Mouse (Mus musculus) cerebellum, postnatal 10 days (tissue): ENCODE measurements around the gene Cdiptos.
A peak's percentile ranks its signal among the peaks of the same experiment; 100 is the strongest.

ENCODE experiments used
- DNase-seq, 2 experiments: peaks; one replicate each; pipeline ENCODE4 v3.0.0; 2021; ENCODE audit warnings: mixed read lengths in 2 of 2

Gene Cdiptos

GRCm38 (mm10) chr7:127014320-127014719 lies 38.4 kb upstream of the Cdiptos start, which contains the start of gene Mvp:
Gene Mvp (minus strand): TSS chr7:127014621.
- peak; percentile 43 to 46 for DNase-seq

- DNase-seq, result no peak
These were observed 37.5 kb upstream of the Cdiptos start for GRCm38 (mm10) chr7:127013385-127013784.

GRCm38 (mm10) chr7:127012845-127013244 lies 36.9 kb upstream of the Cdiptos start:
- DNase-seq, result no peak

- DNase-seq, result no peak
These were observed 36.5 kb upstream of the Cdiptos start for GRCm38 (mm10) chr7:127012374-127012773.

GRCm38 (mm10) chr7:127011717-127012116 lies 35.8 kb upstream of the Cdiptos start:
- peak; percentile 36 to 50 for DNase-seq

GRCm38 (mm10) chr7:127011051-127011450 lies 35.2 kb upstream of the Cdiptos start:
- DNase-seq, result no peak

GRCm38 (mm10) chr7:127009307-127010085 lies 33.6 kb upstream of the Cdiptos start:
- peak; percentile 53 to 61 for DNase-seq

- DNase-seq, result peak; percentile 94 to 95
These were observed 32.5 kb upstream of the Cdiptos start for GRCm38 (mm10) chr7:127008239-127009019.

- peak in 1 of 2 experiments; percentile 34 for DNase-seq
These were observed 31.6 kb upstream of the Cdiptos start for GRCm38 (mm10) chr7:127007313-127008024.

GRCm38 (mm10) chr7:127004122-127004875 lies 28.4 kb upstream of the Cdiptos start:
- DNase-seq, result no peak

- no peak for DNase-seq
These were observed 27.7 kb upstream of the Cdiptos start for GRCm38 (mm10) chr7:127003620-127004019.

GRCm38 (mm10) chr7:126999568-126999967 lies 23.7 kb upstream of the Cdiptos start:
- DNase-seq, result no peak

GRCm38 (mm10) chr7:126996449-126996848 lies 20.6 kb upstream of the Cdiptos start:
- DNase-seq, result no peak

GRCm38 (mm10) chr7:126988816-126989215 lies 12.9 kb upstream of the Cdiptos start:
- no peak for DNase-seq

- peak; percentile 78 to 79 for DNase-seq
These were observed 10.4 kb upstream of the Cdiptos start for GRCm38 (mm10) chr7:126986319-126986718.

- DNase-seq, result no peak
These were observed 9.0 kb upstream of the Cdiptos start for GRCm38 (mm10) chr7:126984667-126985444.

GRCm38 (mm10) chr7:126983113-126983512 lies 7.2 kb upstream of the Cdiptos start:
- no peak for DNase-seq

- no peak for DNase-seq
These were observed 6.2 kb upstream of the Cdiptos start for GRCm38 (mm10) chr7:126982054-126982453.

GRCm38 (mm10) chr7:126981601-126982000 lies 5.7 kb upstream of the Cdiptos start:
- DNase-seq, result no peak

- DNase-seq, result no peak
These were observed 2.9 kb upstream of the Cdiptos start for GRCm38 (mm10) chr7:126978841-126979240.

- no peak for DNase-seq
These were observed 1.1 kb upstream of the Cdiptos start for GRCm38 (mm10) chr7:126976878-126977459.

GRCm38 (mm10) chr7:126975893-126975949 lies 177 bp downstream of the Cdiptos start, which contains the start of gene Cdipt:
Gene Cdipt (plus strand): TSS chr7:126975914.
- no peak for DNase-seq
